Mouse (Mus musculus) heart, embryonic 16.5 days (tissue): ENCODE measurements around the gene Tap1. TPM values are rescaled to one million over a fixed set of nuclear protein-coding genes. Genes with fewer than 3 reads are reported as not detected.
A peak's percentile ranks its signal among the peaks of the same experiment; 100 is the strongest.
"Not testable (repeated sequence)": the region's sequence is repeated elsewhere in the genome, so short reads cannot be mapped to it uniquely, and the experiment has no call there.

Experiments used
- ATAC-seq: fragments of 200-750 bp; cut with Nextera tagmentation; replicated peaks from 2 replicates; pipeline ENCODE4 v1.8.0; 2017; ENCODE audit warnings: moderate number of reproducible peaks; ENCODE audit not compliant: insufficient read depth, low FRiP score; ENCODE audit errors: extremely low read depth
- H3K27ac ChIP-seq: fragments of 300-500 bp; sonication (generic); 2 replicates; pipeline ENCODE4 v1.5.1; 2014; ENCODE audit warnings: mild to moderate bottlenecking, low read length, control low read depth, moderate library complexity
- H3K27me3 ChIP-seq: fragments of 300-500 bp; sonication (generic); 2 replicates; pipeline ENCODE4 v1.6.1; 2014; ENCODE audit warnings: low read length, mixed read lengths; ENCODE audit not compliant: control insufficient read depth, insufficient read depth
- H3K36me3 ChIP-seq: fragments of 300-500 bp; sonication (generic); 2 replicates; pipeline ENCODE4 v1.6.1; 2014; ENCODE audit not compliant: control insufficient read depth, insufficient read depth
- H3K4me1 ChIP-seq: fragments of 300-500 bp; sonication (generic); 2 replicates; pipeline ENCODE4 v1.6.1; 2014; ENCODE audit warnings: low read length, mixed read lengths; ENCODE audit not compliant: control insufficient read depth, insufficient read depth
- H3K4me2 ChIP-seq: fragments of 300-500 bp; sonication (generic); 2 replicates; pipeline ENCODE4 v1.6.1; 2014; ENCODE audit warnings: low read depth, mild to moderate bottlenecking, control low read depth, low read length
- H3K4me3 ChIP-seq: fragments of 300-500 bp; sonication (generic); 2 replicates; pipeline ENCODE4 v1.5.1; 2014; ENCODE audit warnings: mild to moderate bottlenecking, control low read depth, low read length
- H3K9ac ChIP-seq: fragments of 300-500 bp; sonication (generic); 2 replicates; pipeline ENCODE4 v1.6.1; 2014; ENCODE audit warnings: low read length, control low read depth
- H3K9me3 ChIP-seq: fragments of 300-500 bp; sonication (generic); replicated peaks from 2 replicates; pipeline ENCODE4 v1.6.1; 2016; ENCODE audit warnings: low read length; ENCODE audit not compliant: control insufficient read depth
- WGBS: fragments of 180-500 bp; shearing (Covaris S2); extraction: QIAGEN DNeasy Blood & Tissue Kit; methylation state at CpG from one replicate; pipeline ENCODE4 v1.1.7; 2014; 5-methylcytosine and 5-hydroxymethylcytosine counted together
- polyA plus RNA-seq: library from polyadenylated mRNA; unstranded; fragments of >200 nt; fragmentation: Nextera tagmentation; extraction: Ambion mirVana; gene quantifications from 2 replicates; pipeline ENCODE4 v1.2.1, GENCODE M21; 2015

The Tap1 gene
- polyA plus RNA-seq, 1 experiment from 2014 or later: 11.1 TPM

- not testable (repeated sequence) for H3K4me1 ChIP-seq, H3K4me3 ChIP-seq, H3K9ac ChIP-seq, H3K36me3 ChIP-seq, H3K27ac ChIP-seq, H3K9me3 ChIP-seq, H3K4me2 ChIP-seq, ATAC-seq
- H3K27me3 ChIP-seq: peaks cover 14% of the 10 kb centered on the region
- 88% methylated on average over 4 of the region's 4 CpGs for WGBS
Measured at GRCm38 (mm10) chr17:34144221-34144620, 43.1 kb upstream of the Tap1 start.

DNA sequence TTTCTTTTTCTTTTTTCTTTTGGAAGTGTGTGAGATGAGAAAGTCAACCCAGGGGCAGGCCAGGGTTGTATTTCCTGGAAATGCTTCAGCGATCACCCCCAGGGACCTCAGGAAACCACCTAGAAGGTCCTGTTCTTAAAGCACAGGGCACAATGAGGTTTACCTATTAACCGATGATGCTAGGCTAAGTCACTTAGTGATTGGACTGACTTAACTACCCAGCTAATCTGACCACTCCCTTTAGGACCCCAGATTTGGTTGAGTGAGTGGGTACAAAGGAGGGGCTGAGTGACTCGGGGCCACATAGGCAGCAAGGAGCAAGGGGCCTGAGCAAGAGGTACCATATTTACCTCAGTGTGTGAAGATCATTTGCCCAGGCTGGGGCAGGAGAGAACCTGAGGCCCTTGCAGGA, 42.4 kb upstream of the Tap1 start:
- Histone ChIP-seq H3K4me1 (peaks cover 3% of the 10 kb centered on the region), H3K27ac (no peak overlapping the region), H3K4me3 (no peak overlapping the region), H3K4me2 (no peak overlapping the region), H3K27me3 (peaks cover 12% of the 10 kb centered on the region), H3K36me3 (no peaks in the 10 kb centered on the region), H3K9me3 (no peaks in the 10 kb centered on the region), H3K9ac (no peak overlapping the region)
- 61% methylated on average over 3 of the region's 3 CpGs for WGBS
- ATAC-seq: no peak

DNA sequence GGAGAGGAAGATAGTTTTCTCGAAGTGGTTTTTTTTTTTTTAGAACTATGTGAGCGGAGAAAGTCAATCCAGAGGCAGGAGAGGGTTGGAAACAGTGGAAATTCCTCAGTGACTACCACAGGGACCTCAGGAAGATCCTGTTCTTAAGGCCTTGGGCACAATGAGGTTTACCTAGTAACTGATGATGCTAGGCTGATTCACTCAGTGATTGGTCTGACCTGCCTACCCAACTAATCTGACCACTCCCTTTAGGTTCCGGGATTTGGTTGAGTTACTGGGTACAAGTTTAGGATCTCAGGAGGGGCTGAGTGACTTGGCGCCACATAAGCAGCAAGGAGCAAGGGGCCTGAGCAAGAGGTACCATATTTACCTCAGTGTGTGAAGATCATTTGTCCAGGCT, 34.4 kb upstream of the Tap1 start, which contains the start of gene H2-DMb1:
TSS of gene H2-DMb1 (plus strand) at position 150 of the 400 bp plus-strand sequence.
- 53% methylated on average over 4 of the region's 4 CpGs for WGBS
- no peak within 1 kb of the TSS for H3K9ac ChIP-seq
- no peak within 1 kb of the TSS for H3K4me2 ChIP-seq
- no peak within 1 kb of the TSS for H3K27ac ChIP-seq
- H3K36me3 ChIP-seq: no peaks in the 10 kb centered on the region
- ATAC-seq: no peak
- no peaks in the 10 kb centered on the region; the same call in 1 of the 2 replicates for H3K27me3 ChIP-seq
- no peaks in the 10 kb centered on the region for H3K9me3 ChIP-seq
- no peak within 1 kb of the TSS for H3K4me3 ChIP-seq
- H3K4me1 ChIP-seq: no peaks in the 10 kb centered on the region

GRCm38 (mm10) chr17:34155534-34155933, 31.8 kb upstream of the Tap1 start:
- Histone ChIP-seq H3K9me3 (no peaks in the 10 kb centered on the region), H3K4me3 (no peak overlapping the region), H3K27ac (no peak overlapping the region), H3K36me3 (no peaks in the 10 kb centered on the region), H3K4me1 (no peaks in the 10 kb centered on the region), H3K9ac (no peak overlapping the region), H3K4me2 (no peak overlapping the region), H3K27me3 (no peaks in the 10 kb centered on the region; the same call in 1 of the 2 replicates)
- WGBS: 46% methylated on average over 5 of the region's 5 CpGs
- no peak for ATAC-seq

DNA sequence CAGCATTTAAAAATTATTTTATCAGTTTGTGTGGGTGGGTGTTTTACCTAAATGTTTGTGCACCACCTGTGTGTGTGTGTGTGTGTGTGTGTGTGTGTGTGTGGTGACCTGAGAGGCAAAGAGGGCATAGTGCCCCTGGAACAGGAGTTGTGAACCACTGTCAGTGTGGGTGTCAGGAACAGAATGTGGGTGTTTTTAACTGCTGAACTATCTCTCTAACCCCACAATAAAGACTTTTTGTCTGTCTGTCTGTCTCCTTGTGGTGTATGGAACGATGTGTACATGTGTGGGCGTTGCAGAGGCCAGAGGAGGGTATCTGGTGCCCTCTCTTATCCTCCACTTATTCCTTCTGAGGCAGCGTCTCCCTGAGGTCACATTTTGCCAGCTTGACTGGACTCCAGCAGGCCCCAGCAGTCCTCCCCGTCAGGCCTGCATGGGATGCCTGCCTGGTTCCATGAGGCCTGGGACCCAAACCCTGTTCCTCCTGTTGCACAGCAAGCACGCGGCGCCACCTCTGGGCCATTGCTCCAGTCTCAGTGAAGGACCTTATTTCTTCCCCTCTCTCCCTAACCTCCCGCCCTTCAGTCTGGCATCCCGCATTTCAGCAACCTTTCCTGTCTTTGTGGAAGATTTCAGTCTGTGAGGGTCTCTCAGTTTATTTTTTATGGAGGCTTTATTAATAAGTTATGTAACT, 23.0 kb upstream of the Tap1 start:
- peaks cover 11% of the 10 kb centered on the region for H3K9me3 ChIP-seq
- H3K27me3 ChIP-seq: no peaks in the 10 kb centered on the region
- no peak overlapping the region for H3K4me2 ChIP-seq
- no peaks in the 10 kb centered on the region for H3K4me1 ChIP-seq
- no peaks in the 10 kb centered on the region for H3K36me3 ChIP-seq
- H3K9ac ChIP-seq: no peak overlapping the region
- no peak overlapping the region for H3K4me3 ChIP-seq
- ATAC-seq: no peak
- no peak overlapping the region for H3K27ac ChIP-seq
- 35% methylated on average over 9 of the region's 9 CpGs for WGBS

GRCm38 (mm10) chr17:34165033-34165730, 22.2 kb upstream of the Tap1 start:
- 63% methylated on average over 6 of the region's 6 CpGs for WGBS
- Histone ChIP-seq H3K4me1 (no peaks in the 10 kb centered on the region), H3K4me2 (no peak overlapping the region), H3K4me3 (no peak overlapping the region), H3K9me3 (peaks cover 11% of the 10 kb centered on the region), H3K36me3 (no peaks in the 10 kb centered on the region), H3K9ac (no peak overlapping the region), H3K27ac (no peak overlapping the region), H3K27me3 (no peaks in the 10 kb centered on the region)
- no peak for ATAC-seq

- Histone ChIP-seq H3K9ac (no peak overlapping the region), H3K4me2 (no peak overlapping the region), H3K27ac (no peak overlapping the region), H3K9me3 (peaks cover 9% of the 10 kb centered on the region), H3K27me3 (no peaks in the 10 kb centered on the region; the same call in 1 of the 2 replicates), H3K36me3 (no peaks in the 10 kb centered on the region), H3K4me3 (no peak overlapping the region), H3K4me1 (no peaks in the 10 kb centered on the region)
- WGBS: 0% methylated on average over 2 of the region's 2 CpGs
- ATAC-seq: no peak
Measured at GRCm38 (mm10) chr17:34169279-34169678, 18.1 kb upstream of the Tap1 start.

DNA sequence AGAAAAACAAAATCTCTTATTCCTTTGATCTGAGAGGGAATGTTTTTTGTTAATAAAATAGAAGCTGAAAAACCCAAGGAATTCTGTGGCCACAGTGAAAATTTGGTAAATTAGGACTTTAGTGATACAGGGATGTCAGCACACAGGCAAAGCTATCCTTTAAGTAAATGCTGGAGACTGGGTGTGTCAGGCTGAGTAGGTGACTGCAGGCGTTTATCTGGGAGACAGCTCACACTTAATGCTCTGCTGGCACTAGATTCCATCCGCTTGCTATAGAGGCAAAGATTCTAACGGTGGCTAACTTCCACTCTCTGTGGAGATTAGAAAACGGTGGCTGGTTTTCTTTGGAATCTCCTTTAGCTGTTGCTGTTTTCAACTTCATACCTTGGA, 16.9 kb upstream of the Tap1 start:
- WGBS: 13% methylated on average over 4 of the region's 4 CpGs
- H3K4me1 ChIP-seq: no peaks in the 10 kb centered on the region

GRCm38 (mm10) chr17:34170877-34171498, 16.4 kb upstream of the Tap1 start:
- no peak overlapping the region for H3K4me3 ChIP-seq
- peaks cover 4% of the 10 kb centered on the region for H3K9me3 ChIP-seq
- no peak overlapping the region for H3K9ac ChIP-seq
- 35% methylated on average over 13 of the region's 13 CpGs for WGBS
- H3K4me1 ChIP-seq: no peaks in the 10 kb centered on the region
- no peaks in the 10 kb centered on the region; the same call in 1 of the 2 replicates for H3K27me3 ChIP-seq
- H3K4me2 ChIP-seq: peak overlapping the region; percentile 33; the same call in 1 of the 2 replicates
- no peaks in the 10 kb centered on the region for H3K36me3 ChIP-seq
- no peak overlapping the region for H3K27ac ChIP-seq
- no peak; the same call in 1 of the 2 replicates for ATAC-seq

More for the DNA sequence above, 16.9 kb upstream of the Tap1 start:
- H3K9ac ChIP-seq: no peak overlapping the region
- no peaks in the 10 kb centered on the region for H3K36me3 ChIP-seq
- no peak for ATAC-seq
- no peak overlapping the region for H3K4me2 ChIP-seq
- H3K27ac ChIP-seq: no peak overlapping the region
- H3K9me3 ChIP-seq: peaks cover 8% of the 10 kb centered on the region
- H3K27me3 ChIP-seq: no peaks in the 10 kb centered on the region; the same call in 1 of the 2 replicates
- no peak overlapping the region for H3K4me3 ChIP-seq
